Mouse (Mus musculus): ENCODE results near the gene Wdfy3.

DNA sequence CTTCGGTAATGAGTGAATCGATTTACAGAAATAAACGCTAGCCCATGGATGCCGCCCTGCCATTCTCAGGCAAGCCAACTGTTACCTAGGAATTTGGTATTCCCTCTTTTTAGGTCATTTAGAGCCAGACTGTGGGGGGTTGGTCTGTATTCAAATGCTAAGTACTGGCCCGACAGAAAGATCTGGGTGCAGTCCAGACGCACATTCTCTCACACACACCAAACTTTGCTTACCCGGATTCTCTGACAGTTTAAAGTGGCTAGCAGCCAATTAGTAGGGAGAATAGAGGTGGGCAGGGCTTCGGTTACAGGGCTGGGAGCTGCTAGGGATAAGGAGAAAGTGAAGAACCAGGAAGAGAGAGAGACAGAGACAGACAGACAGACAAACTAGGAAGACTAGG is 55.5 kb downstream of the Wdfy3 start:
- no peak for TF ChIP-seq CTCF (IDR thresholded peaks at IDR 0.05; ENCODE audit: insufficient read depth, low read depth, low read length)
- no peak for TF ChIP-seq POLR2A (IDR thresholded peaks at IDR 0.05; ENCODE audit: insufficient read depth, low read depth, low read length)

All from olfactory bulb, adult 2 months (tissue).